Mouse (Mus musculus): ENCODE data around the gene Tmem215. TPM values are rescaled to one million over a fixed set of nuclear protein-coding genes. Genes with fewer than 3 reads are reported as not detected.

Gene Tmem215
- not detected for total RNA-seq (2023)

DNA sequence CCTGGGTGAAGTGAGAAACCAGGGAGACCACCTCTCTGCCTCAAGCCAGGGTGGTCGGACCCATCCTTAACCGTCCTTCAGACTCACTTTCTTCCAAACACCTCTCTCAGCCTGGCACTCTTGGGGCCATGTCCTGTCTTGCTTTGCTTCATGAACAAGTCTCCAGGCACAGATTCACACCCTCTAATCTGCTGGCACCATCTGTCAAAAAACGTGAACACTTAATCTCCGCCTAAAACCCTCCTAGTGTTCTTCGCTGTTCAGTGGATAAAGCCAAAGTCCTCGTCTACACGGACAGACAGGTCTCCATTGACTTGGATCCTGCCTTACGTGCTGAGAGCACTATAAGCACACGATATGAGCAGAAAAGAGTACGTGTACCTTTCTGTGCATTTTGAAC is at the start of gene Tmem215:
Gene Tmem215 (plus strand): TSS at position 301 of the 400 bp plus-strand sequence.

Other genes with a start within 250 kb of the Tmem215 start
- 80.5 TPM for gene Ddx58, start 232.4 kb upstream of the Tmem215 start, total RNA-seq (2023)
- 51.8 TPM for gene Smim27, start 202.6 kb upstream of the Tmem215 start, total RNA-seq (2023)
- 37.2 TPM for gene Topors, start 202.3 kb upstream of the Tmem215 start, total RNA-seq (2023)
- gene Ndufb6, start 192.8 kb upstream of the Tmem215 start, total RNA-seq (2023), result 30.2 TPM
- 21.7 TPM for gene Aptx, start 231.0 kb downstream of the Tmem215 start, total RNA-seq (2023)
- gene Dnaja1, start 250.0 kb downstream of the Tmem215 start, total RNA-seq (2023), result 543 TPM